Mouse (Mus musculus) embryonic facial prominence, embryonic 11.5 days (tissue): ENCODE results near the gene Cwh43. TPM values are rescaled to one million over a fixed set of nuclear protein-coding genes. Genes with fewer than 3 reads are reported as not detected.

Experiments
- ATAC-seq: fragments of 200-750 bp; cut with Nextera tagmentation; replicated peaks from 2 replicates; pipeline ENCODE4 v1.8.0; 2017; ENCODE audit warnings: low read depth; ENCODE audit not compliant: insufficient number of reproducible peaks, low FRiP score, low TSS enrichment
- DNase-seq: peaks from one replicate; pipeline ENCODE4 v3.0.0-alpha.2; 2015; ENCODE audit warnings: low spot score
- H3K27ac ChIP-seq: fragments of 300-500 bp; sonication (generic); replicated peaks from 2 replicates; pipeline ENCODE4 v1.5.1; 2014; ENCODE audit warnings: mild to moderate bottlenecking, low read depth, low read length, control low read depth
- H3K27me3 ChIP-seq: fragments of 300-500 bp; sonication (generic); 2 replicates; pipeline ENCODE4 v1.6.1; 2014; ENCODE audit warnings: mild to moderate bottlenecking, low read length, moderate library complexity, mixed read lengths; ENCODE audit not compliant: control insufficient read depth, insufficient read depth
- H3K36me3 ChIP-seq: fragments of 300-500 bp; sonication (generic); replicated peaks from 2 replicates; pipeline ENCODE4 v1.6.1; 2014; ENCODE audit warnings: low read depth, mild to moderate bottlenecking, low read length, moderate library complexity, mixed read lengths; ENCODE audit not compliant: control insufficient read depth, insufficient read depth
- H3K4me1 ChIP-seq: fragments of 300-500 bp; sonication (generic); 2 replicates; pipeline ENCODE4 v1.6.1; 2014; ENCODE audit warnings: low read length, mixed read lengths; ENCODE audit not compliant: control insufficient read depth, insufficient read depth
- H3K4me2 ChIP-seq: fragments of 300-500 bp; sonication (generic); 2 replicates; pipeline ENCODE4 v1.6.1; 2014; ENCODE audit warnings: low read depth, mild to moderate bottlenecking, control low read depth, low read length, moderate library complexity
- H3K4me3 ChIP-seq: fragments of 300-500 bp; sonication (generic); 2 replicates; pipeline ENCODE4 v1.5.1; 2014; ENCODE audit warnings: low read depth, low read length, control low read depth
- H3K9ac ChIP-seq: fragments of 300-500 bp; sonication (generic); replicated peaks from 2 replicates; pipeline ENCODE4 v1.6.1; 2014; ENCODE audit warnings: mild to moderate bottlenecking, control low read depth, low read length
- H3K9me3 ChIP-seq: fragments of 300-500 bp; sonication (generic); replicated peaks from 2 replicates; pipeline ENCODE4 v1.6.1; 2016; ENCODE audit warnings: mild to moderate bottlenecking, low read length, inconsistent platforms, mixed read lengths; ENCODE audit not compliant: control insufficient read depth
- WGBS: fragments of 180-500 bp; shearing (Covaris S2); extraction: QIAGEN DNeasy Blood & Tissue Kit; methylation state at CpG from one replicate; pipeline ENCODE4 v1.1.7; 2014; 5-methylcytosine and 5-hydroxymethylcytosine counted together
- polyA plus RNA-seq: library from polyadenylated mRNA; unstranded; fragments of >200 nt; fragmentation: Nextera tagmentation; extraction: Ambion mirVana; gene quantifications from 2 replicates; pipeline ENCODE4 v1.2.1, GENCODE M21; 2014

The Cwh43 gene
- polyA plus RNA-seq, 1 experiment from 2014 or later = 0.14 TPM

- no peaks in the 10 kb centered on the region for H3K27me3 ChIP-seq
- no peak overlapping the region for H3K4me2 ChIP-seq
- H3K4me3 ChIP-seq = no peak overlapping the region
- H3K4me1 ChIP-seq = no peaks in the 10 kb centered on the region
- no peaks in the 10 kb centered on the region for H3K9me3 ChIP-seq
- DNase-seq (no peak), ATAC-seq (no peak)
- no peaks in the 10 kb centered on the region for H3K36me3 ChIP-seq
- no peak overlapping the region for H3K27ac ChIP-seq
- 74% methylated on average over 10 of the region's 10 CpGs for WGBS
- H3K9ac ChIP-seq = no peak overlapping the region
These were observed 36.9 kb upstream of the Cwh43 start for GRCm38 (mm10) chr5:73368845-73369447.

GRCm38 (mm10) chr5:73369731-73370130 lies 36.1 kb upstream of the Cwh43 start:
- DNase-seq = no peak
- H3K9ac ChIP-seq = no peak overlapping the region
- no peak overlapping the region for H3K4me3 ChIP-seq
- ATAC-seq = no peak
- H3K4me2 ChIP-seq = no peak overlapping the region
- no peaks in the 10 kb centered on the region for H3K9me3 ChIP-seq
- no peak overlapping the region for H3K27ac ChIP-seq
- no peaks in the 10 kb centered on the region for H3K27me3 ChIP-seq
- WGBS = 54% methylated on average over 3 of the region's 3 CpGs
- H3K36me3 ChIP-seq = no peaks in the 10 kb centered on the region
- no peaks in the 10 kb centered on the region for H3K4me1 ChIP-seq

- 66% methylated on average over 5 of the region's 5 CpGs for WGBS
- no peak for ATAC-seq
These were observed 33.3 kb upstream of the Cwh43 start for GRCm38 (mm10) chr5:73372601-73373000.

GRCm38 (mm10) chr5:73373184-73373583 lies 32.7 kb upstream of the Cwh43 start:
- H3K27me3 ChIP-seq = no peaks in the 10 kb centered on the region
- no peak overlapping the region for H3K9ac ChIP-seq
- ATAC-seq (no peak), DNase-seq (no peak)
- WGBS = 24% methylated on average over 3 of the region's 3 CpGs
- no peak overlapping the region for H3K4me3 ChIP-seq
- H3K36me3 ChIP-seq = no peaks in the 10 kb centered on the region
- no peak overlapping the region for H3K27ac ChIP-seq
- no peaks in the 10 kb centered on the region for H3K9me3 ChIP-seq
- H3K4me2 ChIP-seq = no peak overlapping the region
- no peaks in the 10 kb centered on the region for H3K4me1 ChIP-seq

More at GRCm38 (mm10) chr5:73372601-73373000, 33.3 kb upstream of the Cwh43 start:
- Histone ChIP-seq H3K36me3 (no peaks in the 10 kb centered on the region), H3K4me3 (no peak overlapping the region), H3K9me3 (no peaks in the 10 kb centered on the region), H3K27me3 (no peaks in the 10 kb centered on the region), H3K4me2 (no peak overlapping the region), H3K4me1 (no peaks in the 10 kb centered on the region), H3K9ac (no peak overlapping the region), H3K27ac (no peak overlapping the region)
- no peak for DNase-seq

- 54% methylated on average over 9 of the region's 9 CpGs for WGBS
These were observed 29.8 kb upstream of the Cwh43 start for GRCm38 (mm10) chr5:73376041-73376440.

GRCm38 (mm10) chr5:73376491-73376890 lies 29.4 kb upstream of the Cwh43 start:
- no peak overlapping the region for H3K4me2 ChIP-seq
- no peak overlapping the region for H3K4me3 ChIP-seq
- WGBS = 88% methylated on average over 7 of the region's 7 CpGs
- no peaks in the 10 kb centered on the region for H3K4me1 ChIP-seq
- H3K27ac ChIP-seq = no peak overlapping the region
- H3K27me3 ChIP-seq = no peaks in the 10 kb centered on the region
- no peaks in the 10 kb centered on the region for H3K36me3 ChIP-seq
- H3K9ac ChIP-seq = no peak overlapping the region
- DNase-seq (no peak), ATAC-seq (no peak)
- no peaks in the 10 kb centered on the region for H3K9me3 ChIP-seq

More at GRCm38 (mm10) chr5:73376041-73376440, 29.8 kb upstream of the Cwh43 start:
- no peak overlapping the region for H3K4me3 ChIP-seq
- no peak overlapping the region for H3K27ac ChIP-seq
- no peaks in the 10 kb centered on the region for H3K4me1 ChIP-seq
- H3K4me2 ChIP-seq = no peak overlapping the region
- no peaks in the 10 kb centered on the region for H3K36me3 ChIP-seq
- H3K9me3 ChIP-seq = no peaks in the 10 kb centered on the region
- no peak for ATAC-seq
- peak; percentile 35 for DNase-seq
- no peaks in the 10 kb centered on the region for H3K27me3 ChIP-seq
- H3K9ac ChIP-seq = no peak overlapping the region

GRCm38 (mm10) chr5:73379908-73380307 lies 26.0 kb upstream of the Cwh43 start:
- Histone ChIP-seq H3K9me3 (no peaks in the 10 kb centered on the region), H3K4me2 (no peak overlapping the region), H3K27ac (no peak overlapping the region), H3K27me3 (no peaks in the 10 kb centered on the region), H3K36me3 (no peaks in the 10 kb centered on the region), H3K4me1 (no peaks in the 10 kb centered on the region), H3K9ac (no peak overlapping the region), H3K4me3 (no peak overlapping the region)
- DNase-seq (peak; percentile 89), ATAC-seq (peak; percentile 57; the same call in 1 of the 2 replicates)
- 37% methylated on average over 3 of the region's 3 CpGs for WGBS

- Histone ChIP-seq H3K4me2 (no peak overlapping the region), H3K27me3 (no peaks in the 10 kb centered on the region), H3K9me3 (no peaks in the 10 kb centered on the region), H3K4me1 (no peaks in the 10 kb centered on the region), H3K36me3 (no peaks in the 10 kb centered on the region), H3K27ac (no peak overlapping the region), H3K4me3 (no peak overlapping the region), H3K9ac (no peak overlapping the region)
- ATAC-seq (no peak), DNase-seq (no peak)
- WGBS = 57% methylated on average over 8 of the region's 8 CpGs
These were observed 25.0 kb upstream of the Cwh43 start for GRCm38 (mm10) chr5:73380829-73381228.
